Mouse (Mus musculus): ENCODE measurements around the gene Dph5.
"Not testable (repeated sequence)": the region's sequence is repeated elsewhere in the genome, so short reads cannot be mapped to it uniquely, and the experiment has no call there.

The Dph5 gene

DNA sequence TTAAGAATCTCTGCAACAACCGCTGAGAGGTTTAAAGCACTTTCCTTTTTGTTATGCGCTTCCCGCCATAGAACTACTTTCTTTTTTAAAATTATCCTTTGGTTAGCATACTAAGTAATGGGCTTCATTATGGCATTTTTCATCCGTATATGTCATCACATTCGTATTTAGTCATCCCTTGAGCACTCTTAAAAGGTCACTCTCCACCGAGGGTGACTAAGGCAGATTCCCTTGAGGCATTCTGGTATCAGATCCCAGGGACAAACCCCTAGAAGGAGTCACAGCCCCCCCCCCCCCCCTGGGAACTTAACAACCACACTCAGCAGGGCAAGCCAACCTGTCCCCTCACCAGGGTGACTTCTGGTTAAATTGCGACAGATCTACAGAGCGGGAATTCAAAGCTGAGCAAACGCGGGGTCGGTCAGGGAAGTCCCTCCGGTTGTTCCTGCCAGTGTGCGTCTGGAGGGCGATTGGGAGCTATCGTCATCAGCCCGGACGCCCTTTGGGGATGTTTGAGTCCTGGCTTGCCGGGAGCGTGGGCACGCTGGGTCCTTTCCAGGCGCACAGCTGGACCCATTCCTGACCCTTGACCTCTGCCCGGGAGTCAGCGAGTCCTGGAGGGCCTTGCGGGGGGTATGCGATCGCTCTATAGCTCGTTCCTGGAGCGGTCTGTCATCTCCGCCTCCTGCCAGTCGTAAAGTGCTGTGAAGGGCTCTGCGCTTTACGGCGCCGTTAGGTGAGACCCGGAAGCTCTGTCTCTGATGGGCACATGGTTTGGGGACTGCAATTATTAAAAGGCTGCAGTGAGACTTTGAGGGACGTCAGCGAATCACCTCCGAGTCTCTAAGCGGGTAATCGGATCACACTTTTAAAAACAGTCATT is at the start of gene Dph5:
Gene Dph5 (plus strand): TSS at position 411 of the 883 bp plus-strand sequence.
- peak; percentile 84 to 90 for DNase-seq (ENCODE audit: low spot score in 2 of 2)

DNA sequence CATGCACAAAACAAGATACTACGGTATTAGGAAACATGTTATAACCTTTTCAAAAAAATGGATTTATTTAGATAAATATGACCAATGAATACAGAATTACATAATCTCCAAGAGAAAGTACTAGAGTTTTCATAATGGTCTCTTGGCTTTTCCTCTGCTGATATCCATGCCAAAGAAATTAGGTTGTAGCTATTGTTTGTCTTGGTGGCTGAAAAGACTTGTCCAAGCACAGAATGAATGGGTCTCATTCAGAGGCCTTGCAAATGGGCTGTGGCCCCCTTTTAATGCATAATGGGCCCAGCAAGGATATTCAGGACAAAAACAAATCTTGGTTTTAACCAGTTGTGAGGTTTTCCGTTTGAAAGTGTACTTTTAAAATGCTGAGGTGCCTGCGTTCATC is 43.1 kb upstream of the Dph5 start:
- no peak for DNase-seq (ENCODE audit: low spot score in 2 of 2)

DNA sequence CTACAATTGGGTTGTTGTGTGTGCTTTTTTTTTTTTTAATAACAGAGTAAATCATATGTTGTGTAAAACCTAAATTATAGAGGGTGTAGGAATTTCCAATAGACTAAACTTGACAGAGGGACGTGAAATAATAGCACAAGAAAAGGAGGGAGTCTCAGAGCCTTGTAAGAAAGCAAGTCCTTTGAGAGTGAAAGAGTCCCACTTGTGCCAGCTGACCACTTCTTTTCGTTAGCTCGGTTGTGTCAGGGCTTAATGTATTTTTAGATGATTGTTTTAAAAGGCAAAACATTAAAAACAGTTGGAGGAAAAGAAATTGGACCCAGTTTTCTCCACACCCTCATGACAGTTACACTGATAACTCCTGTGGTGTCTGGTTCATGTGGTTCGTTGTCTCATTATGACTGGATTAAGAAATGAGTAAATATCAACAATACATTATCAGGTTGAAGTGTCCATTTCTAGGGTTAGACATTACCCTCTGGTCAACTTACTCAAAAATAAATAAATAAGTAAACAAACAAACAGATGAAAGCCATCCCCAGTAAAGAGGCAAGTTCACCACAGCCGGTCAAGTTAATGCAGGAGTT is 42.5 kb upstream of the Dph5 start:
- no peak for DNase-seq (ENCODE audit: low spot score in 2 of 2)

DNA sequence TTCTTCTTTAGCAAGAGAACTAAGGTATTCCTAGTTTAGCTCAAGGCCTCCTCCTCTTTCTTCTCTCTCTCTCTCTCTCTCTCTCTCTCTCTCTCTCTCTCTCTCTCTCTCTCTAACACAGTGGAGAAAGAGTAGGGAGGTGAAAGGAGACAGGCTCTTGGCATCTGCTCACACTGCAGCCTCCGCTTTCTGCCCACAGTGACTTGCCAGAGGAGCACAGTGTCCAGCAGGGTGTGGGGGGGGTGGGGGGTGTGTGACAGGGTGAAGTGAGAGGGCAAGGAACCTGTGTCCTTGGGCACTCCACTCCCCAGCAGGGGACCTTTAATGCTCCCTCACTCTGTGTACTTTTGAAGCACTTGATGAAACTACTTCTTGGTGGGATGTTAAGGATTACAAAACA is 41.9 kb upstream of the Dph5 start:
- DNase-seq (ENCODE audit: low spot score in 2 of 2) = no peak

DNA sequence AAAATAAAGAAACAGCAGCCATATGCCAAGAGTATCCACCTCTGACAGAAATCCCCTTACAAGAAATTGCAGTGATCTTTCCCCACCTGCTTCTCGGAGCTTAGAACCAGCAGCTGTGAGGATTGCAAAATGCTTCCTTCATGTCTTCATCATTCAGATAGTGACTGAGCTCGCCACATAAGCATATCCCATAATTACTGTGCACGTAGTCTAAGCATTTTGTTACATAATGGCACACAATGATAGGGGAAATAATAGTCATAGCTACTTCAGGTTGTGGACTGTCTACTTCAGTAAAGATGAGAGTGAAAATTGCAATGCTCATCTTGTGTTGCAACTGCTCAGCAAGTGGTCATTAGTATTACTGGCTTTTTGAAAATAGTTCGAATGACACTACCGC is 41.5 kb upstream of the Dph5 start:
- no peak for DNase-seq (ENCODE audit: low spot score in 2 of 2)

GRCm38 (mm10) chr3:115848686-115849480 is 38.8 kb upstream of the Dph5 start:
- DNase-seq (ENCODE audit: low spot score in 2 of 2) = no peak

DNA sequence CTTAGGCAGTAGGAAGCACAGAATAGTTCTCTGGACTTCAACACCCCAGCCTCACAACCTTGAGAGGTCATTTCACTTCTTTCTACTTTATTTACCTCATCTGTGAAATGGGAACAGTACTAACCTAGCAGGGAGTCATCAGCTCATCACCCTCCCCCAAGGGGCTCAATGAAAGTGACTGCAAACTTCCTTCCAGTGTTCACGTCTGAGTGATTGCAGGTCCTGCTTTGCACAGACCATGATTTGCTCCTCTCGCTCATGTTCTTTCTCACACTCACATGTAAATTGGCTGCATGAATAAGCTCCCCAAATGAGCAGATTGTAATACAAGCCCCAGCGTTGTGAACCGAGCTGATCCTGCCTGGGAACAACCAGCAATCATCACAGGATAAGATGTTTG is 36.7 kb upstream of the Dph5 start:
- DNase-seq (ENCODE audit: low spot score in 2 of 2) = no peak

- DNase-seq (ENCODE audit: low spot score in 2 of 2) = no peak
Measured at GRCm38 (mm10) chr3:115854672-115855191, 32.9 kb upstream of the Dph5 start.

DNA sequence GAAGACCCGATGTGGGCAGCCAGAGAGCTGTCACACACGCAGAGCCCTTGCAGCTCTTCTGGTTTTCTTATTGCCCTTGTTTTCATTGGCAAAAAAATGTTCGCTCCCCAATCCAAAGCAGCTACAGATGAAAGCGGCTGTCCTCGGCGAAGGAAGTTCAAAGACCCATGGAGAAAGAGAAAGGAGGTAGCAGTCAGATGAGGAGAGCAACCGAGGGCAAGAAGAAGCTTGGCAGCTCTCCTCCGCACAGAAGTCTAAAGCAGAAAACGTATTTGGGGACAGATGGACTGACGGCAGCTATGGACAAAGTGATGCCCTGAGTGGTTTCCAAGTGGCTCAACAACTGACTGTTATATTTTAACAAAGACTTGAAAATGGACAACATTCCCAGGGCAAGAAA is 32.1 kb upstream of the Dph5 start:
- no peak for DNase-seq (ENCODE audit: low spot score in 2 of 2)

DNA sequence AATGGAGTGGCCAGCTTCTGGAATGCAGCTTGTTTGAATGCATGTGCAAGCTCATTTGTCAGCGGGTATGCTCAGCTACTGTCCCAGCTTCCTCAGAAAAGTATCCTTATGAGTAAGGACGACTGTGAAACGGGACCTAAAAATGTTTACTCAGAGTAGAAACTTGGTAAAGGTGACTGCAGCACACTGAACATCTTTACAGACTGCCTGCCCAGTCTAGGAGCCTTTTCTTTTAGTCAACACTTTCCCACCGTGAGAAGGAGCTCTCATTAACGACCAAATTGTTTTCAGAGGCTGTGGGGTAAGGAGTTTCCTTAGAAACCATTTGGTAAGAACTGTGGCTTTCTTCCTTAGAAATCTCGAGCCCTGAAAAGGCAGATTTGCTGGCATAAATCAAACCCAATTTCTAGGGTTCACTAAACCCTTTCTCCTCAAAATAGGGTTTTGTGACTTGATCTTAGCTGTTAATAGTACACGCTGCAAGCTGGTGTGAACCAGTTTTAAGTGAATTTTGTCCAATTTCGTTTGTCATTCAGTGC is 31.1 kb upstream of the Dph5 start:
- DNase-seq (ENCODE audit: low spot score in 2 of 2) = no peak

GRCm38 (mm10) chr3:115857436-115857835 is 30.2 kb upstream of the Dph5 start:
- DNase-seq (ENCODE audit: low spot score in 2 of 2) = no peak

DNA sequence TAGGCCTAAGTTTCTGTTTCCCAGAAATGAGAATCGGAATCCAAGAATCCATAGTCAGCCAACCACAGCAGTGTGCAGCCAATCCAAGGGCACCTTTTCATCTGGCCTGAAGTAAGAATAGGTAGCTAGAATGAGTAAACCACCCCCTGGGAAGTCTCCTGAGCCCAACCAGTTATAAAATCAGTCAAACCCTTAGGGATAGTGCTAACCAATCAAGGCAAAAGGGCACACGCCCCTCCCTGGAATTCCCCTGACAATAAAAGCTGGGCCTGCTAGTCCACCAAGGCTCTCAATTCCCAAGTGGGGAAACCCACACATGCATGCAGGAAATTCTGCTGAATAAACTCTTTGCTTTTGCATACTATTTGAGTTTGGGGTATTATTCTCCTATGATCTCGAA is 28.8 kb upstream of the Dph5 start:
- no peak for DNase-seq (ENCODE audit: low spot score in 2 of 2)

- not testable (repeated sequence) for DNase-seq (ENCODE audit: low spot score in 2 of 2)
Measured at GRCm38 (mm10) chr3:115860780-115861179, 26.9 kb upstream of the Dph5 start.

DNA sequence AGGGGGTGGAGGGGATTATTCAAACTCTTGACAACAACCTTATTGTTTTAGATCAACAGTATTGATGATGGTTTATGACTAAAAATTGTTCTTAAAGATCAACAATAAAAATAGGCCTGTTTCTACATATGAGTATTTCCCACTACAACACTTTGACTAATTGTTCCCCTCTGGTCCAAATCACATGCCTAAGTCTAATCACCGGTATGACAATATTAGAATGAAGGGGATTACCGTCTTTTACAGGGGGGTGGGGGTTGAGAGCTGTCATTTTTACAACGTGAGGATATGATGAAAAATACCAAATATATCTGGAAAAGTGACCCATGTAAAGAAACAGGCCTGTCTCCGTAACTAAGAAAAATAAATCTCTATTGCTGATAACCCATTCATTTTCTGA is 24.1 kb upstream of the Dph5 start:
- DNase-seq (ENCODE audit: low spot score in 2 of 2) = no peak

DNA sequence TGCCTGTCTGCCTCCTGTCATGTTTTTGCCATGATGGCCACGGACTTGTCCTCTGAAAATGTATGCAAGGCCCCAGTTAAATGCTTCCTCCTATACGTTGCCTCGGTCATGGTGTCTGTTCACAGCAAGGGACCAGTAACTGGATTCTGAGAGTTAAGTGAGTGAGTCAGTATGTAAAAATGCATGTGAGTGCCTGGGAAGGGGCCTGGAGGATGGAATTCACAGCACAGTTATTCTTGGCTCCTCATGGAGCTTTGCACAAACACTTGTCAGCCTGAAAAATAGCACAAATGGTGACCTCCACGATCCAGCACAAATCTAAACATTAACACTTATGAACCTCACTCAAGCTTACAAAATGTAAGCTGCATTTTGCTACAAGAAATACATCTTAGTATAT is 20.5 kb upstream of the Dph5 start:
- no peak for DNase-seq (ENCODE audit: low spot score in 2 of 2)

DNA sequence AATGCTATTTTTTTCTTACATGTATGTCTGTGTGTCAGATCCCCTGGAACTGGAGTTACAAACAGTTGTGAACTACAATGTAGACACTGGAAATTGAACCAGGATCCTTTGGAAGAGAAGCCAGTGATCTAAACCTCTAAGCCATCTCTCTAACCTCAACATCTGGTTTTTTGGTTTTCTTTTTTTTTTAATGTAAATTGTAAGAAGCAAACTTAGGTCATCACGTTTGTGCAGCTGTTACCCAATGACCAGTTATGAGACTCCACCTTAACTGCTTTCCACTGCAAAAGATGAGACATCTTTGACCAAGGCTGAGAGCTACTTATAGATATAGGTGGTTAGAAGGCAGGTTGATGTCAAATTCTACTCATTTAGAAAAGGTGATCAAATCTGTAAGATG is 19.7 kb upstream of the Dph5 start:
- DNase-seq (ENCODE audit: low spot score in 2 of 2) = no peak

GRCm38 (mm10) chr3:115869360-115869759 is 18.3 kb upstream of the Dph5 start:
- no peak for DNase-seq (ENCODE audit: low spot score in 2 of 2)

DNA sequence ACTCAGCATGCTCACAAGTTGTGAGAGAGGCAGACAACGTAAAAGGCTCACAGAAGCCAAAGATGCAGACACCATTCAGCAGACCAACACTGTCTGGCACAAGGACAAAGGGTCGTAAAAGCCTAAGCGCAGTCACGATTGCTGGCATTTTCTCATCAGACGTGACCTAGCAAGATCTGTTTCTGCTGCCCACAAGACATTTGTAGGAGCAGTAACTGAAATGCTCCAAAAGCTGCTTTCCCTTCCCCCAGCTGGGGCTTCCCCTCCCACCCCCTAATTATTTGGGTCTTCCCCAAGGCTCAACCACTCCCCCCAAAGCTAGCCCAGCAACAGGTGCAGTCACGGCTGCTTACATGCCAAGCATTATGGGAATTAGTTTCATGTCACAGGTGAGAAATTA is 12.1 kb upstream of the Dph5 start:
- DNase-seq (ENCODE audit: low spot score in 2 of 2) = peak in 1 of 2 experiments; percentile 32

DNA sequence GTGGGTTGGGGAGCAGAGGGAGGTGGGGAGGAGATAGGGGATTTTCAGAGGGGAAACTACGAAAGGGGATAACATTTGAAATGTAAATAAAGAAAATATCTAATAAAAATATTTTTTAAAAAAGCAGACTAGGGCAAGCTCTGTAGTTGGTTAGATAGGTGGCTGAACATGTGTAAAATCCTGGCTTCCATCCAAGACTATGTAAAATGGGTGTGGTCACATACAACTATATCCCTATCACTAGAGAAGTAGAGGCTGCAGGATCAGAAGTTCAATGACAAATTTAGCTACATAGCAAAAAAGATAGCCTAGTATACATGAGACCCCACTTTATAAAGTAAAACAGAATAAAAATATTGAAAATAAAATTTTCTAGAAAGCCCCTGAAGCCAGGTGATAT is 10.5 kb upstream of the Dph5 start:
- no peak for DNase-seq (ENCODE audit: low spot score in 2 of 2)

DNA sequence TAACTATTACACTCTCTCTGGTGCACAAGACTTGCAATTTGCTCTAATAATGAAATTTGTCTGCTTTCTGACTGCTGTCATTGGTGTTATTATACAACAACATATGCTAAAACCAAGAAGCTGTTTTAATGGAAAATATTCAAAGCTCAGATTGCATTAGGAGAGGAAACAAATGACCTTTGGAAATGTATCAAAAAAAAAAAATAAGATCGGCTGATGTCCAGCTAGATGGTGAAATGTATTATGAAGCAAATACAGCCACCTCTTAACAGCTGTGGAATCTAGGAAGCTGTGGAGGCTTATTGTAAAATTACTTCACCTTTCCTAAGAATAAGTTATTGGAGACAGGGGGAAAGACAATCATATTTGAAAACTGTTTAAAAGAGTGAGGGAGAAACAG is 3.6 kb upstream of the Dph5 start:
- no peak for DNase-seq (ENCODE audit: low spot score in 2 of 2)

GRCm38 (mm10) chr3:115888310-115889106 is 871 bp downstream of the Dph5 start:
- DNase-seq (ENCODE audit: low spot score in 2 of 2) = no peak

All from spleen, postnatal 10 days (tissue).